Mouse (Mus musculus) embryo, embryonic 11.5 days (tissue): ENCODE measurements around the gene Efna2.

Experiments used
- DNase-seq: peaks from one replicate; pipeline ENCODE4 v3.0.0-alpha.2; 2012; ENCODE audit warnings: low read depth, low spot score

The Efna2 gene

DNA sequence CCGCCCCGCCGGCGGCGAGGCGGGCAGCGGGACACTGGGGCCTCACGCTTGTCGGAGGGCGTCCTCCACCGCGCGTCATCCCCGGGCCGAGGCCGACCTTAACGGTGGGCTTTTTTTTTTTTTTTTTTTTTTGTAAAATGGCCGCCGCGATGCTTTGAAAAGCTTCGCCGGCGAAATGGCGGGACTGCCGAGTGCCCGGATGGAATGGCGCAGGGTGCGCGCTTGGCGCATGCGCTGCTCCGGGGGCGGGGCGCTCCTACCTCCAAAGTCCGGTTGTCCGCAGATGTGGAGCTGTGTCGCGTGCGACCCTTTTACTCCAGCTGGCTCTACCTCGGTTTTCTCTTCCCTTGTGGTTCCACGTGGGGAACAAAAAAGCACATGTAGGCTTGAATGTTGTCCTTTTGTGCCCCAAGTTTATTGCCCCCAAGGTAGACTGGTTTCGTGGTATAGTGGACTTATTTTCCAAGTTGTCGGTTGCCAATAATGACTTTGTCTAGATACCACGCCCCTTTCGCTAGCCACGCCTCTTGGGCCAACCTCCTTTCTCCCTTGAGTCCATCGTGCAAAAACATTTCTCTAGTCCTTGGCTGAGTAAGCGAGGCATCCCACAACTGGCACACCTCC, 11.1 kb upstream of the Efna2 start:
- DNase-seq, result peak; percentile 90

DNA sequence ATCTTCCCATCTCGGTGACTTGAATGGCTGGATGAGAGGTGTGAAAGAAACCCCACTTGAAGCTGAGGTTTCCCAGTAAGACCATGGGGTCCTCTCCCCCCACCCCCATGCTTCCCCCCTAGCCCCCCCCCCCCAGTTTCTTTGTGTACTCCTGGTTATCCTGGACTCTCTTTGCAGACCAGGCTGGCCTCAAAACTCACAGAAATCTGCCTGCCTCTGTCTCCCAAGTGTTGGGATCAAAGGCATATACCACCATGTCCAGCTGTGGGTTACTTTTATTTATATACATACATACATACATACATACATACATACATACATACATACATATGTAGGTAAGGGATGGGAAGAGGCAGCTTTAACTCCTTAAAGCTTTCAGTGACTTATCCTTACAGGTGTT, 10.2 kb upstream of the Efna2 start:
- no peak for DNase-seq

DNA sequence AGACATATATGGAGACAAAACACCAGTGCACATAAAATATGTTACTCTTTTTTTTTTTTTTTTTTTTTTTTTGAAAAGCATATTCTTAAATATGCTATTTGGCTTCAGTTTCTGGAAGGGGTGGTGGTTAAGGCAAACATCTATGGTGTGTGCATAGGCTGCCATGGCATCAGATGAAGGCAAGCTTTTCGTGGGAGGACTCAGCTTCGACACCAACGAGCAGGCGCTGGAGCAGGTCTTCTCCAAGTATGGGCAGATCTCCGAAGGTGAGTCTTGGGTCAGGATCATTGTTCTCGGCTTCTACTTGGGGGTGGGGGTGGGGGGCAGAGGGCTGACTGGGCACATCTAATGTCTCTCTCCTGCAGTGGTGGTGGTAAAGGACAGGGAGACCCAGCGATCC, 9.6 kb upstream of the Efna2 start:
- DNase-seq, result no peak

DNA sequence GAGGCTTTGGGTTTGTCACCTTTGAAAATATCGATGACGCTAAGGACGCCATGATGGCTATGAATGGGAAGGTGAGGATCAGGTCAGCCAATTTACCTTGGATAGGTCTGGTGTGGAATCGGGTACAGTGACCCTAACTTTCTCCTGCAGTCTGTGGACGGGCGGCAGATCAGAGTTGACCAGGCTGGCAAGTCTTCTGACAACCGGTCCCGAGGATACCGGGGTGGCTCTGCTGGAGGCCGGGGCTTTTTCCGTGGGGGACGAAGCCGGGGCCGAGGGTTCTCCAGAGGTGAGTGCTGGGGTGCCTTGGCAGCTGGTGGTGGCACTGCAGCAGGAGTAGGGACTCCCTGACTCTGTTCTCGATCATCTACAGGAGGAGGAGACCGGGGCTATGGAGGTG, 9.2 kb upstream of the Efna2 start:
- DNase-seq, result no peak

DNA sequence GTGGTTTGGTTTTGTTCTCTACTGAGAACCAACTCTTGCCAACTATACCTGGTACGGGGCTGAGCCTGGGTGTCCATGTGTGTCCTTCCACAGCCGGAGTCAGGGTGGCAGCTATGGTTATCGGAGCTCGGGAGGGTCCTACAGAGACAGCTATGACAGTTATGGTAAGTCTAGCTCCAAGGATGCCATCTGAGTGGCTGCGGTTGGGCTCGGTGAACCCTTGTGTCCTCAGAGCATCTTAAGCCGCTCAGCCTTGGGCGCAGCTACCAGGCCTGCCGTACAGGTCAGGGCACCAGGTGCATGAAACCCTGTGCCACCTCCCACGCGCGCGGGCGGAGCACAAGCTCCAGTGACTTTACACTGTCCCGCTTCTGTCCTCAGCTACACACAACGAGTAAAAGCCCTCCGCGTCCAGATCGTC, 8.7 kb upstream of the Efna2 start:
- no peak for DNase-seq

DNA sequence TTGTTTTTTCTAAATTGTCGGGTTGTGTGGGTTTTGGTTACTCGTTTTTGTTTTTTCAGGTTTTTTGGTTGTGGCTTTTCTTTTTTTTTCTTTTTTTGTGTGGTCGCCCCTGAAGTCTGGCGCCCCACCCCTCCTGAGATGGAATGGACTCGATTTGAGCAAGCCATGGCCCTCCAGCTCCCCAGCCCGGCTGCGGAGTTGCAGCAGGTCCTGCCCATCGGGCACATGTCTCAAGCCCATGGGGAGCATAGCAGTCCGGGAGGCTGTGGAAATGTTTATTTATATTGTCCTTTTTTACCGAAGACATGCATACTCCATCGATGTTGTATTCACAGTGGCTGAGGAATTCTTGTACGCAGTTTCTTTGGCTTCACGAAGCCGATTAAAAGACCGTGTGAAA, 8.0 kb upstream of the Efna2 start:
- DNase-seq, result no peak

DNA sequence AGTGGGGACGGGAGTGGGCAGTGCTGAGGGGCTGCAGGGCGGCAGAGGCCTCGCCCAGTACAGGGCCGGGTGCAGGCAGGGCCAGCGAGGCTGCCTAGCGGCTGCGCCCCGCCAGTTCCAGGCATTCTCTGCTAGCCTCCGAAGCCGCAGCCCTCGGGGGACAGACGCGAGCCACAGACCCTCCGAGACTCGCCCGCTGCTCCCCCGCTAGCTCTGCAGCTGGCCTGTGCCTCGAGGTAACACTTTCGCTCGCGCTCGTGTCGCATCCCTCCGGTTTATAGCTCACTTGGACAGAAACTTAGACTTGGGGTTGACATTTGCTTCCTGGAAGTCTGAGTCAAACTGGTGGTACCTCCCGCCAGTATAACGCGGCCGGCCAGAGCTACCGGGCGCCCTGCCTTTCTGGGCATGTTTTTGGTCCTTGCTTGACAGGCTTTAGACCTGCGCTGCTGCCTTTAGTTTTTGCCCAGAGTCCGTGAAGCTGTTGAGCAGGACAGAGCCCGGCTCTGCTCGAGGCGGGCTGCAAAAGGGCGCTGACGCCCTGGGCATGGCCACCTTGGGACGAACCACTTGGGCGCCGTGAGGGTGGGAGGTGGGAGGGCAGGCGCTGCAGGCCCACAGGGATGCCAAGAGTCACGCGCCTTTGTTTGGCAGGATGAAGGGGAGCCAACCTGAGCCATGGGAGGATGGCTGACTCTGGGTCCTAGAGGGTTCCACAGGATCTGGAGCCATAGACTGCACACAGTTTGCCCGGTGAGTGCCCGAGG, 7.3 kb upstream of the Efna2 start:
- no peak for DNase-seq

DNA sequence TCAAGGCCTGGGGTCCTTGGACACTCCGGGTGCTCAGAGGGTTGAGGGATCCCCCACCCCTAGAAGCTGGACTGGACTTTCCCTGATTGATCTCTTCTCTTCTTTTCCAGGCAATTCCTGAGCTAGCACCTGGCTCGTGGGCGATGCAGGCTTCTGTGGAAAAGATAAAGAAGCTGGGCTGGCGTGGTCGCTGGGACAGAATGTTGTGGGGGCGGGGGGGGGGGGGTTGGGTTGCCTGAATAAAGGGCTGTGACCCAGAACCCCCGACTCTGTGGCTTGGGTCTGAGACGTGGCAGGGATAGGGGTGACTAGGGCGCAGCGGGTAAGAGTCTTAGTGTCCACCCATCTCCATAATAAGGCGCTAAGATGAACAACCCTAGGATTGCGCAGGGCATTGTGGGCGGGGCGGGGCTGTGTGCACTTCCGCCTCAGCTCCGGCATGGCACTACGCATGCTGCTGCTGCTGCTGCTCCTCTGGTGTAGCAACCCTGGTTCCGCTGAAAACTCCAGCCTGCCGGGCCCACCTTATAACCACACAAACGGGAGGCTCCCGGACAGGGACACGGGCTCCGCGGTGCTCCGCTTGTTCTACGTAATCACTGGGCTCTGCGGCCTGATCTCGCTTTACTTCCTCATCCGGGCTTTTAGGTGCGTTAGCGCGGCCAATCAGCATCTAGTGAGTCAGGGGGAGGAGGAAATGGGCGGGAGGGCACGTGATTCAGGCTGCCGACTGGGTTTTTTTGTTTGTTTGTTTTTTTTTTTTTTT, 6.6 kb upstream of the Efna2 start, which contains the start of gene 1600002K03Rik:
Gene 1600002K03Rik, plus strand, starts transcription at position 418 of the 766 bp plus-strand sequence.
- DNase-seq, result peak; percentile 83

DNA sequence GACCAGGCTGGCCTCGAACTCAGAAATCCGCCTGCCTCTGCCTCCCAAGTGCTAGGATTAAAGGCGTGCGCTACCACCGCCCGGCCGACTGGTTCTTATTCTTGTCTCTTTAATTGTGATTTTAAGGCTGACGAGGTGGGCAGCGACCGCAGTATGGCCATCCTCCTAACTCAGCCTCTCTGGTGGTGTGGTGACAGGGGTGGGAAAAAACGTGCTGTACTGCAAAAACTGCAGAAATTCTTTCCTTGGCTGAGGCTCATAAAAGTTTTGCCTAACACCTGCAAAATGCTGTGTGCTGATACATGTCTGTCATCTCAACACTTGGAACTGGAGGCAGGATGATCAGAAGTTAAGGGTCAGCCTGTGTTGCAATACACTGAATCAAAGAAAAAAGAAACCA, 5.9 kb upstream of the Efna2 start:
- DNase-seq, result no peak

DNA sequence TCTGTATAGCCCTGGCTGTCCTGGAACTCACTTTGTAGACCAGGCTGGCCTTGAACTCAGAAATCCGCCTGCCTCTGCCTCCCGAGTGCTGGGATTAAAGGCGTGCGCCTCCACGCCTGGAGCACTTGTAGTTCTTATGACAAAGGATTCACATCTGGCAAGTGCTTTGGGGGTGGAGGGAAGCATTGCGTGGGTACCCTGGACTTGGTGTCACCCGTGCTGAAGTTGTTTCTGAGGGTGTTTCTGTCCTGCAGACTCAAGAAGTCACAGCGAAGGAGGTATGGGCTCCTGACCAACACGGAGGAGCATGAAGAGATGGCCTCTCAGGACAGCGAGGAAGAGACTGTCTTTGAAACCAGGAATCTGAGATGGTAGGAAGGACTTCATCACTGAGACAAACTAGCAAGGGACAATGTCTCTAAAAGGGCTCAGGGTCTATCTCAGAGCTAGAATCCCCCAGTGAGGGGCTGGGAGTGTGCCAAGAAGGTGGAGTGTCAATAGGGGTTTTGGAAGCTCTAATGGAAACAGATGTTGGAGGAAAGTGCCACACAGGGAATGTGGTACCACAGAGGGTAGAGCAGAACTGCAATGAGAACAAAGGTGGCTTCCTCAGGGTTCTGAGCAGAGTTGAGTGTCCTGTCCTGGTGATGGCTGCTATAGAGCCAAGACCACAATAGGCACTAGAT, 5.2 kb upstream of the Efna2 start:
- DNase-seq, result no peak

DNA sequence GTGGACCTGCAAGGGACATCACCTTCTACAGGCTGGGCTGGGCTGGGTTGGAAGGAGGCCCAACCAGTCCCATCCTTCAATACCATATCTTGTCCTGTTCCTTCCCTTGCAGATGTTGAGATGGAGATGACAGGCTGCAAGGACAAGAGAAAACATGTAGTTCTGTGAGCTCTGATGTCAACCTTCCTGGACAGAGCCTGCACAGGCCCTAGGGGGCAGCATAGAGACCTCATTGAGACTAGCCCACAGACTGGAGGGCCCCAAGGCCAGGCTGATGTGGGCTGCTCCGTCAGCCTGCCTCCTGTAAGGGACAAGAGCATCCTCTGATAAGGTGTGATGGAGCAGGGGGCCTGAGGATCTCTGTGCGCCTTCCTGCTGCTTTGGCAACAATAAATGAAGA, 4.6 kb upstream of the Efna2 start:
- no peak for DNase-seq

DNA sequence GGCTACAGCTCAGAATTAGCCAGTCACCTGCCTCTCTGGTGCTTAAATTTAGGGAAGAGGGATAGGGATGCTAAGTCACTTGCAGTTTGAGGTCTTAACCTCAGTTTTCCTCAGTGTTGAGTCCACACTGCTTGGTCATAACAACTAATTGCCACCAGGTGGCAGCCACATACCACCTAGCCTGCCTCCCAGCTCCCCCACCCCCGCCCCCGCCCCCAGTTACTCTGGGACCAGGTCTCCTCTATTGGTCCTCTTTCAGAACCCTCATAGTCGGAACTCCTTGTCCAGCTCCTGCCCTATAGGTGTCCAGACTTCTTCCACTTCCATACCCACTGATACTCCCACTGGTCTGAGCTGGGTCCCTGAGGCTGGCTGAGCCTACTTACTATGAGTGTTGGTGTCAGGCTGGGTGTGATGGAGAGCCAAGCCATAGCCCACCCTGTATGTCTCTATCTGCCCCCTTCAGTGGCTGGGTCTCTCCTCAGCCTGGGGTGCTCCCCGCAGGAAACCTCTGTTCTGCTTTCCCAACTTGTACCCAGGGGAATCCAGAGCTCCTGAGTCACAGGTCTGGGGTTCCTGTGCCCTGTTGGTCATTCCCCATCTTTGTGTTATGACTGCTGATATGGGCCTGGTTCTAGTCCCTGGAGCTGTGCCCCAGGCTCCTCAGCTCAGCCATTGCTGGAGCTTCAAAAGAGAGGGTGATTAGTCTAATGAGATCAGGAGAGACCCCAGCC, 3.6 kb upstream of the Efna2 start:
- no peak for DNase-seq

DNA sequence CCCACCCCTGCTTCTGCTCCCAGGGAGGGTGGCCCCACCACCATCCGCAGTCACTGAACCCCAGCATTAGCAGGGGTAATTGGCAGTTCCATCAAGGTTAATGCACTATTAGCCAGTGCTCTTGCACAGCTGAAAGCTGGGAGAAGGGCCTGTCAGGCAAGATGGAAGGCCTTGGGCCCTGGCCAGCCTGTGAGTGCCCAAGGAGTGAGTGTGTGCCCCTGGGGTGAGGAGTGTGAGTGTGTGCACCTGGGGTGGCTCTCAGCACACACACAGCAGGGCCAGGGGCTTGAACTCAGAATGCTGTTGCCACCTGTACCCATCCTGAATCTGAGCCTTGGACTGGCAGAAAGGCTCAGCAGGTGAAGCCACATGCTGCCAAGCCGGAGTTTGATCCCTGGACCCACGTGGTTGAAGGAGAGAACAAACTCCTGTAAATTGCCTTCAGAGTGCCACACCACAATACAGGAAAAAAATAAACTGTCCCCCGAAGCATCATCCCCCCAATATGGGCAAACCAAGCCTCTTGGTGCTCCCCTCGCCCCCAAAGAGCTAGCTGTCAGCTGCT, 2.9 kb upstream of the Efna2 start:
- no peak for DNase-seq

DNA sequence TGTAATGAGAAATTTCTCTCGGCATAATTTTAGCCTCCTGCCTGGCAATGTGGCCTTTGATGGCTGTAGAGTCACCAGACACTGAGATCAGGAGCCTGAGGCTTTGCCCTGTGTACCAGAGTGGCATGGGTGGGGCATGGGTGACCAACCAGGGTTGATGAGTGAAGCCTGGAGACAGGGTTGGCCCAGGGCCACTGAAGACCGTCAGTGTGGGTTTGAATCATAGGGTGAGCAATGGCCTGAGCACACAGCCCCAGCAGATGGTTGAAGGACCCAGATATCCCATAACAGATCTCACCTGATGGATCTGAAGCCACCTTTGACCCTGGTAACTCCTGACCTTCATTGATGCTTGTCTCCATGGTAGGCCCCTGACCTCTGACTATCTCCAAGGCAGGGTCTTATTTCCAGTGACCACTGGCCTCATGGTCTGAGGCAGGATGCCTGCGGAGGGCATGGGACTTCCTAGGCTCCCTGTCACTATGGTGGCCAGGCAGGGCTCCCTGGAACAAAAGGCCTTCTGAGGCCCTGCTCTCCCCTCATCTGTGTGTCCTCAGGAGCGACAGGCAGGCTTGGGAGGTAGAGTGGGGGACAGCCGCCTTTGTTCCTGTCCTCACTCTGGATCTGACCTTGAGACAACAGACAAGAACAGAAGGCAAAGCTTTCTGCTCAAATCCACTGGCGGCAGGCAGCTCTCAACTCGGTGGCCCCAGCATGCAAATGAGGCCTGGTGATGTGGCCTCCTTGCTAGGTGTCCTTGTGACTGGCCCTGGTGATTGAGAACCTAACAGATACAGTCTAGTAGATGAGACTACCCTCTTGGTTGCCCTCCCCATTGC, 1.6 kb upstream of the Efna2 start:
- DNase-seq, result no peak

DNA sequence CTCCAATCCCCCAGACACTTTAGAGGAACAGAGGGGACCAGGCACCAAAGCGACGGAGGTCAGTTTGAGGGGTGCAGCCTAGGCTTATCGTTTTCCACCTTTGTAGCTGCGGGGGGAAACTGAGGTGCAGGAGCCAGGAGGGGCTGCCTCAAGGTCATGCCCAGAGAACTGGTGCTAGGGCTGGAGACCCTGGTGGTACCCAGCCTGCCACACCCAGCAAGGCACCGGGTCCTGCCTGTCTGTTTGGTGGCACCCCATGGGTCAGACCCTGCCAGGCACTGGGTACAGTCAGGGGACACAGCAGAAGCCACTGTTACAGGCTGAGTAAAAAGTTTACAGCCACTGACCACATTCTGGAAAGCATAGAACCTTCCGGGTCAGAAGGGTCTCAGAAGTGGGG, 1.0 kb downstream of the Efna2 start:
- no peak for DNase-seq

DNA sequence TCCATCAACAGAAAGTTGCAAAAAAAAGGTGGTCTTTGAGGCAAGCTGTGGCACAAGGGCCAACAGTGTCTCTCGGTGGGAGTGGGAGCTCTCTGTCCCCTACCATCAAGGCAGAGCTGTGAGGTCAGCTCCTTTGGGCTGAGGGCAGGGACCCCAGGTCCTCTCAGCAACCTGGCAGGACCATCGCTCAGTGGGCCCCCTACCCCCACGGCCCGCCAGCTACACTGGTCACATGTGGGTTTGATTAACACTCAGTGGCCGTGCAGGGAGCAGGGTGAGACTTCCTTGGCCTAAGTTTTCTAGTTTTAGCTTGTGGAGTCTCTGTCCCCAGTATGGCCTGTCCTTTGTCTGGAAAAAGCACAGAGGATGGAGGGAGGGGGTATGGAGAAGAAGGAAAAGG, 1.5 kb downstream of the Efna2 start:
- DNase-seq, result no peak

DNA sequence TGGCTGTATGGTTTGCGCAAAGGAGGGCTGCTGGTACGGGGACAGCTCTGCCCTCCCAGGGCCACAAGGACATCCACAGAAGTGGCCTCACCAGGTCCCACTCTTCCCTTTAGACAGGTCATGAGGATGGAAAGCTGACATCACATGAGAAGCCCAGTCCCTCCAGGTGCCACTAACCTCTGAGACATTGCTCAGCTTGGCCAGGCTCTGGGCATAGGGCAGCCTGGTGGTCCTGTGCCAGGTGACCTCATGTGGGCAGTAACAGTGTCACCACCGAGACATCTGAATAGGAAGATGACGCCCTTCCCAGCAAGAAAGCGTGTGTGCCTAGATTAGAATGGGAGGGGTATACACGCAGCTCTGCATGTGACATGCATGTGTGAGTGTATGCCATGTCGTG, 3.3 kb downstream of the Efna2 start:
- DNase-seq, result no peak

DNA sequence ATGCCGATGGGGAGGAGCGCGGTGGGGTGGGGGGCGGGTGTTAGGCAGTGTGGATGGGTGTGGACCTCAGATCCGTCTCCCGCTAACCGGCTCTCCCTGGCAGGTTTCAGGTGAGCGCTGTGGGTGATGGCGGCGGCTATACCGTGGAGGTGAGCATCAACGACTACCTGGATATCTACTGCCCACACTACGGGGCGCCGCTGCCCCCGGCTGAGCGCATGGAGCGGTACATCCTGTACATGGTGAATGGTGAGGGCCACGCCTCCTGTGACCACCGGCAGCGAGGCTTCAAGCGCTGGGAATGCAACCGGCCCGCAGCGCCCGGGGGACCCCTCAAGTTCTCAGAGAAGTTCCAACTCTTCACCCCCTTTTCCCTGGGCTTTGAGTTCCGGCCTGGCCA, 7.4 kb downstream of the Efna2 start:
- DNase-seq, result no peak

DNA sequence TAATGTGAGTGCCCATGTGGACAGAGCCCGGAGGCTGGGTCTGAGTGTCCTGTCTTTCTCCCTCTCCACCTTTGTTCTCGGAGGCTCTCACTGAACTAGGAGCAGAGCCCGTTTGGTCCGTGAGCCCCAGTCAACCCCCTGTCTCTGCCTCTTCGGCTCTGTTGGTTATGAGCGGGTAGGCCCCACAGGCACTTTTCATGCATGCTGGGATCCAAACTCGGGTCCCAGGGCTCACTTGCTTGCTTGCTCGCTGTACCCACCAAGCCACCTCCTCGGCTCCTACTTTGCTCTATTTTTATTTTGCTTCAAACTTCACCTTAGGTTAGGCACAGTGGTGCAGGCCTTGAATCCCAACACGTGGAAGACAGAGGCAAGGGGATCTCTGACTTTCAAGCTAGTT, 8.5 kb downstream of the Efna2 start:
- no peak for DNase-seq

DNA sequence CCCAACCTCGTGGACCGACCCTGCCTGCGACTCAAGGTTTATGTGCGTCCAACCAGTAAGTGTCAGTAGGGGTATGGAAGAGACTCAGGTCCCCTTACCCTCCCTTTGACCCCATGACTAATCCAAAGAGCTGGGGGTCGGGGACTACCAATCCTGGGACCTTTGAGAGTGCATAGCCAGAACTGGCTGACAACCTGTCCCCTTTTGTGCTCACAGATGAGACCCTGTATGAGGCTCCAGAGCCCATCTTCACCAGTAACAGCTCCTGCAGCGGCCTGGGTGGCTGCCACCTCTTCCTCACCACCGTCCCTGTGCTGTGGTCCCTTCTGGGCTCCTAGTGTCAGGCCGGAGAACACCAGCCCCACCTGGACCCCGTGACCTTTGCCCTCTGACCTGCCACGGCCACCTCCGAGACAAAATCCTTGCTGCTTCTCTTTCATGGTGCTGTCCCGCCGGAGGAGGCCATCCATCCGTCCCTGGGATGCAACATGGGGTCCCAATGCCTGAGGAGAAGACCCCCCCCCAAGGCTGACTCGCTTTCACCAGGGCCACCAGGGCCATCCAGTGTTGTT, 9.3 kb downstream of the Efna2 start:
- no peak for DNase-seq
